Mouse (Mus musculus) monocyte, adult 5-6 weeks (primary cell): ENCODE data around the gene Fam243. TPM values are rescaled to one million over a fixed set of nuclear protein-coding genes. Genes with fewer than 3 reads are reported as not detected.

Experiments used
- ATAC-seq: fragments of 153-309, 156-312 bp; replicated peaks from 2 replicates; pipeline ENCODE4 v1.8.0; 2017; ENCODE audit warnings: mild to moderate bottlenecking; ENCODE audit not compliant: low TSS enrichment, insufficient number of reproducible peaks, severe bottlenecking, poor library complexity, low FRiP score
- total RNA-seq: library from RNA; stranded (forward); fragments of 200-1000, 200-491, 200-594 nt; gene quantifications from 3 replicates; pipeline ENCODE4 v1.2.3, GENCODE M21; 2017

The Fam243 gene
- total RNA-seq, 1 experiment from 2014 or later, result not detected

- 0 out of 2 replicates have a peak, but pooled peaks have one; percentile 36 for ATAC-seq
These were observed 34.6 kb downstream of the Fam243 start for GRCm38 (mm10) chr16:92286609-92287008.

- no peak for ATAC-seq
These were observed 36.2 kb downstream of the Fam243 start for GRCm38 (mm10) chr16:92285068-92285467.

DNA sequence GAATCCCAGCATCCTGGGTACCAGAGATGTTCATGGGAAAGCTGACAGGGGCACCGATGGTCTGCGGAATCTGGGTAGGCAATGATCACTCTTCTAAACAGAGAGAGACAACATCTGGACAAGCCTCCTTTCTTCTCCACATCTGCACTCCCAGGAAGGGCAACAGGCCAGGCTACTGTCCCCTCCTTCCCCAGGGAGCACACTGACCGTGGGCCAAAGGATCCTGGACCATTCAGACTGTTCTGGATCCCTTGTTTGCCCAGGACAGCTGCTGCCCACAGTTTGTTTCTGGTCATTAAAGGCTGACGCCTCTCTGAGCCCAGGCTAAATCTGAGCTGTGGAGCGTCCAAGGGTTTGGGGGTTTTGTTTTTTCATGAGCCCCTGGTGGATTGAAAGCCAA is 38.6 kb downstream of the Fam243 start:
- ATAC-seq, result no peak

- no peak for ATAC-seq
These were observed 45.7 kb downstream of the Fam243 start for GRCm38 (mm10) chr16:92275526-92275925.

DNA sequence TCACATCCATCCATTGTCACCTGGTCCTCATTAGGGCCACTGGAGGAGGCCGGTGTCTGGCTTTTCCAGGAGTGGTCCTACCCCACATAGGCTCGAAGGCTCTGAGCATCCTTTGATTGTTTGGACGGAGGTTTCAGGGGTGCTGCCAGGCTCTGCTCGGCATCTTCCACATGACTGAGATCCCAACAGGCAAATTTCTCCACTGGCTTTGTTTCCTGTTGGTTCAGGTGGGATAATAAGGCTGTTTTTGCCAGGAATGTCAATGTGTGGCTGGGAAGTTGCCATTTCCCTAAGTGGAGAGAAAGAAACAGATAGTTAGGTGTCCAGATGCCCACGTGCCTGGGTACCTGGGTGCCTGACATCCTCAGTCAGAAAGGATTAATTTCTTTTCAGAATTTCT is 46.7 kb downstream of the Fam243 start:
- no peak for ATAC-seq

Other genes with a start within 250 kb of the Fam243 start
- not detected in 3 replicates for gene Kcne2, start 29.1 kb downstream of the Fam243 start, total RNA-seq
- 47.9 to 91.8 TPM (median 57.4 TPM) in 3 replicates for gene Smim11, start 20.2 kb downstream of the Fam243 start, total RNA-seq
- gene Kcne1, start 38.0 kb upstream of the Fam243 start, total RNA-seq, result not detected in 3 replicates
- 16.3 to 27.2 TPM (median 16.8 TPM) in 3 replicates for gene Rcan1, start 149.4 kb upstream of the Fam243 start, total RNA-seq
- gene Clic6, start 164.3 kb upstream of the Fam243 start, total RNA-seq, result not detected in 3 replicates